Mouse (Mus musculus) embryonic facial prominence, embryonic 11.5 days (tissue): Measurements from ENCODE around the gene Lrrc25. TPM values are rescaled to one million over a fixed set of nuclear protein-coding genes. Genes with fewer than 3 reads are reported as not detected.

Experiments used
- ATAC-seq: fragments of 200-750 bp; cut with Nextera tagmentation; replicated peaks from 2 replicates; pipeline ENCODE4 v1.8.0; 2017; ENCODE audit warnings: low read depth; ENCODE audit not compliant: insufficient number of reproducible peaks, low FRiP score, low TSS enrichment
- DNase-seq: peaks from one replicate; pipeline ENCODE4 v3.0.0-alpha.2; 2015; ENCODE audit warnings: low spot score
- H3K27ac ChIP-seq: fragments of 300-500 bp; sonication (generic); replicated peaks from 2 replicates; pipeline ENCODE4 v1.5.1; 2014; ENCODE audit warnings: mild to moderate bottlenecking, low read depth, low read length, control low read depth
- H3K27me3 ChIP-seq: fragments of 300-500 bp; sonication (generic); 2 replicates; pipeline ENCODE4 v1.6.1; 2014; ENCODE audit warnings: mild to moderate bottlenecking, low read length, moderate library complexity, mixed read lengths; ENCODE audit not compliant: control insufficient read depth, insufficient read depth
- H3K36me3 ChIP-seq: fragments of 300-500 bp; sonication (generic); replicated peaks from 2 replicates; pipeline ENCODE4 v1.6.1; 2014; ENCODE audit warnings: low read depth, mild to moderate bottlenecking, low read length, moderate library complexity, mixed read lengths; ENCODE audit not compliant: control insufficient read depth, insufficient read depth
- H3K4me1 ChIP-seq: fragments of 300-500 bp; sonication (generic); 2 replicates; pipeline ENCODE4 v1.6.1; 2014; ENCODE audit warnings: low read length, mixed read lengths; ENCODE audit not compliant: control insufficient read depth, insufficient read depth
- H3K4me2 ChIP-seq: fragments of 300-500 bp; sonication (generic); 2 replicates; pipeline ENCODE4 v1.6.1; 2014; ENCODE audit warnings: low read depth, mild to moderate bottlenecking, control low read depth, low read length, moderate library complexity
- H3K4me3 ChIP-seq: fragments of 300-500 bp; sonication (generic); 2 replicates; pipeline ENCODE4 v1.5.1; 2014; ENCODE audit warnings: low read depth, low read length, control low read depth
- H3K9ac ChIP-seq: fragments of 300-500 bp; sonication (generic); replicated peaks from 2 replicates; pipeline ENCODE4 v1.6.1; 2014; ENCODE audit warnings: mild to moderate bottlenecking, control low read depth, low read length
- H3K9me3 ChIP-seq: fragments of 300-500 bp; sonication (generic); replicated peaks from 2 replicates; pipeline ENCODE4 v1.6.1; 2016; ENCODE audit warnings: mild to moderate bottlenecking, low read length, inconsistent platforms, mixed read lengths; ENCODE audit not compliant: control insufficient read depth
- WGBS: fragments of 180-500 bp; shearing (Covaris S2); extraction: QIAGEN DNeasy Blood & Tissue Kit; methylation state at CpG from one replicate; pipeline ENCODE4 v1.1.7; 2014; 5-methylcytosine and 5-hydroxymethylcytosine counted together
- polyA plus RNA-seq: library from polyadenylated mRNA; unstranded; fragments of >200 nt; fragmentation: Nextera tagmentation; extraction: Ambion mirVana; gene quantifications from 2 replicates; pipeline ENCODE4 v1.2.1, GENCODE M21; 2014

Lrrc25 gene
- polyA plus RNA-seq, 1 experiment from 2014 or later: 0.98 TPM

DNA sequence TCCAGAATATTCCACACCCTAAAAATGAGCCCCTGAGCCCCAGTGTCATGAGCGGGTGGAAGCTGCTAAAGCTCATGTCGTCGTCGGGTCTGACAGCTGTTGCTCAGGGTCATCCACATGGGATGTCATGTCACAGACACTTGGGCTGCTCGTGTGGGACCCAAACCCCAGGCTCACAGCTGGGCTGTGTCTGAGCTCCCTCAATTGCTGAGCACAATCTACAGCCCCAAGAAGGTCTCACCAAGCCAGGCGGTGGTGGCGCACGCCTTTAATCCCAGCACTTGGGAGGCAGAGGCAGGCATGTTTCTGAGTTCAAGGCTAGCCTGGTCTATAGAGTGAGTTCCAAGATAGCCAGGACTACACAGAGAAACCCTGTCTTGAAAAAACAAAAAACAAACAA, 674 bp upstream of the Lrrc25 start:
- no peak overlapping the region for H3K4me3 ChIP-seq
- 84% methylated on average over 8 of the region's 8 CpGs for WGBS
- H3K27me3 ChIP-seq: no peaks in the 10 kb centered on the region
- DNase-seq (no peak), ATAC-seq (no peak)
- H3K36me3 ChIP-seq: no peaks in the 10 kb centered on the region
- no peak overlapping the region for H3K9ac ChIP-seq
- peaks cover 3% of the 10 kb centered on the region; the same call in 1 of the 2 replicates for H3K4me1 ChIP-seq
- no peaks in the 10 kb centered on the region for H3K9me3 ChIP-seq
- no peak overlapping the region for H3K4me2 ChIP-seq
- H3K27ac ChIP-seq: no peak overlapping the region

DNA sequence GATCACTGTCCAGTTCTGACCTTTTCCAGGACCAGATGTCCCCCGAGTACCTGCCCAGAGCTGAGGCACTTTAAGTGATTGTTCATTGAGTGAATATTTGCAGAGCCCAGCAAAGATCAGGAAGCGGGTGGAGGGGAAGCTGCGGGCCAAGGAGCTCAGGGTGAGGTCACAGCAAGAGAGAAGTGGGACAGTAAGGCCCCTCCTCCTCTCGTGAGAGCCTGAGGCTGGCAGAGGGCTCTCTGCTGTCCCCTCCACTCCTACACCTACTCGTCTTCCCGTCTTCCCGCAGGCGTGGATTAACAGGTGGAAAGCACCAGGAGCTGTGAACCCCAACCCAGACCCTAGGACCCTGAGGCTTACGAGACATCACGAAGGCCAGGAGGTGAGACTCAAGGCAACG, 690 bp downstream of the Lrrc25 start:
- Histone ChIP-seq H3K9ac (no peak overlapping the region), H3K27ac (no peak overlapping the region), H3K27me3 (no peaks in the 10 kb centered on the region), H3K4me3 (no peak overlapping the region), H3K4me1 (no peaks in the 10 kb centered on the region), H3K9me3 (no peaks in the 10 kb centered on the region), H3K36me3 (no peaks in the 10 kb centered on the region), H3K4me2 (no peak overlapping the region)
- WGBS: 49% methylated on average over 11 of the region's 11 CpGs
- DNase-seq: no peak
- no peak for ATAC-seq

DNA sequence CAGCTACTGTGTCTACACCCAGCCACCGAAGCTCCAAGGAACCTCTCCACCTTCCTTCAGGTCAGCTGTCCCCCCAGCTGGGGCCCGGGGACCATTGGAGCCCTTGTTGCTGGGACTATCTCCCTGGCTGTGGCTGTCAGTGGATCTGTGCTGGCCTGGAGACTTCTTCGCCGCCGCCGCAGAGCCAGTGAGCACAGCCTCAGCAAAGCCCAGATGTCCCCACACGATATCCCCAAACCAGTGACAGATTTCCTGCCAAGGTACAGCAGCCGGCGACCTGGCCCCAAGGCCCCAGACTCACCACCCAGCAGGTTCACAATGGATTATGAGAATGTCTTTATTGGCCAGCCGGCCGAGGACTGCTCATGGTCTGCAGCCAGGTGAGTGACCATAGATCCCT, 2.0 kb downstream of the Lrrc25 start:
- Histone ChIP-seq H3K4me3 (no peak overlapping the region), H3K9me3 (no peaks in the 10 kb centered on the region), H3K27ac (no peak overlapping the region), H3K9ac (no peak overlapping the region), H3K4me1 (no peaks in the 10 kb centered on the region), H3K27me3 (no peaks in the 10 kb centered on the region), H3K4me2 (no peak overlapping the region; the same call in 1 of the 2 replicates), H3K36me3 (no peaks in the 10 kb centered on the region)
- ATAC-seq (no peak), DNase-seq (no peak)
- WGBS: 74% methylated on average over 11 of the region's 11 CpGs

DNA sequence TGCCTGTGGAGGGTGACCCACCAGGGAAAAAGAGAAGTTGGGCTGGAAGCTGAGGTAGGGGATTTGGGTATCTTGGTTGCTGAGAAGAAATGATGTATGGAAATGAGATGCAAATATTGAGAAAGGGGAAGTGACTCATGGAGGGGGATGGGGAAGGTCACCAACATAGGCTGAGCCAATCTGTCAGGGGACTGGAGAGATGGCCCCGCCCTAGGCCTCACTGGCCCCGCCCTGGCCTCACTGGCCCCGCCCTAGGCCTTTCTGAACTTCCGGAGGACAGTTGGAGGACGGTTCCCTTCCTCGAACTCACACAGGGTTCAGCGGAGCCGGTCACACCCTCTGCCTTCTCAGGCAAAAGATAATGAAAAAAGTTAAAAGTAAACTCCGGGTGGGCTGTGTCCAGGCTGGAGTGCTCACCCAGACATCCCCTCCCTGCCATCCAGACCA, 3.0 kb downstream of the Lrrc25 start:
- ATAC-seq (no peak; the same call in 1 of the 2 replicates), DNase-seq (no peak)
- Histone ChIP-seq H3K36me3 (no peaks in the 10 kb centered on the region), H3K4me2 (no peak overlapping the region), H3K27ac (no peak overlapping the region), H3K27me3 (no peaks in the 10 kb centered on the region), H3K9me3 (no peaks in the 10 kb centered on the region), H3K4me1 (no peaks in the 10 kb centered on the region), H3K4me3 (no peak overlapping the region), H3K9ac (no peak overlapping the region)
- WGBS: 40% methylated on average over 9 of the region's 9 CpGs

DNA sequence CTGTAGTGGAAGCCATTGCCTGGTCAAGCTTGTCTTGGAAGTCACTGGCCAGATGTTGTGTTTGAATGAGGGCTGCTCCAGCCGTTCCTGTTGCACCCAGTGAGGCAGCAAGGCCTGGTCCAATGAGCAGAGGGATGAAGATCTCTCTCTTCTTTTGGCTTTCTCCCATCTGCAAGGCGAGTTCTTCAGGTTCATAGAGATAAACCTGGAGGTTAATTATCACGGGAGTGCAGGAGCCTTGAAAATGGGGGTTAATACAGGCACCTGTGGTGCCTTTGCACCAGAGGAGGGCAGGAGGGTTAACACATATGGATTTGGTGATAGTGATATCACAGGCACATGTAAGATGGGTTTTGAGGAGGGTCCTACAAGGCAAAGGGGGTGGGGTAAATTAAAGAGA, 6.3 kb downstream of the Lrrc25 start:
- 42% methylated on average over 3 of the region's 3 CpGs for WGBS
- no peak overlapping the region for H3K4me3 ChIP-seq
- no peaks in the 10 kb centered on the region for H3K9me3 ChIP-seq
- DNase-seq (no peak), ATAC-seq (no peak)
- H3K27ac ChIP-seq: no peak overlapping the region
- no peak overlapping the region for H3K4me2 ChIP-seq
- no peaks in the 10 kb centered on the region; the same call in 1 of the 2 replicates for H3K4me1 ChIP-seq
- no peak overlapping the region for H3K9ac ChIP-seq
- no peaks in the 10 kb centered on the region for H3K27me3 ChIP-seq
- no peaks in the 10 kb centered on the region for H3K36me3 ChIP-seq

DNA sequence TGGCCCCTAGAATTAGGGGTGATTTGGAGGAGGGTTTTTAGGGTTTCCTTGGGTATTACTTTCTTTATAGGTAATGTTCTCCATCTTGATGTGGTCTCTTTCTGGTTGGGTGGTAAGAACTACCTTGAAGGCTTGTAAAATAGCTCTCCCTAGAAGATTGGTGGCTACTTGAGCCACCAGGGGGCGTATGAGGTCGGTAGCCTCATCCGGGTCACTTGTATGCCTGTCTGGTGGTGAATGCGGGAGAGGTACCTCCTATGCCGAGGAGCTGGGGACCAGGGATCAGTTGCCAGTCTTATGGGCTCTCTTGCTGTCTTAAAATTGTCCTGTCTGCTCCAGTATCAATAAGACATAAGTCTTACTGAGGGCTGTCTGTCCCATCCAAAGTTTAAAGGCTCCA, 9.1 kb downstream of the Lrrc25 start:
- DNase-seq (peak; percentile 80), ATAC-seq (no peak)
- Histone ChIP-seq H3K4me2 (no peak overlapping the region), H3K4me3 (no peak overlapping the region), H3K9ac (peak overlapping the region; percentile 25), H3K4me1 (no peaks in the 10 kb centered on the region; the same call in 1 of the 2 replicates), H3K27ac (no peak overlapping the region), H3K27me3 (no peaks in the 10 kb centered on the region), H3K9me3 (no peaks in the 10 kb centered on the region), H3K36me3 (no peaks in the 10 kb centered on the region)
- WGBS: 21% methylated on average over 5 of the region's 5 CpGs

DNA sequence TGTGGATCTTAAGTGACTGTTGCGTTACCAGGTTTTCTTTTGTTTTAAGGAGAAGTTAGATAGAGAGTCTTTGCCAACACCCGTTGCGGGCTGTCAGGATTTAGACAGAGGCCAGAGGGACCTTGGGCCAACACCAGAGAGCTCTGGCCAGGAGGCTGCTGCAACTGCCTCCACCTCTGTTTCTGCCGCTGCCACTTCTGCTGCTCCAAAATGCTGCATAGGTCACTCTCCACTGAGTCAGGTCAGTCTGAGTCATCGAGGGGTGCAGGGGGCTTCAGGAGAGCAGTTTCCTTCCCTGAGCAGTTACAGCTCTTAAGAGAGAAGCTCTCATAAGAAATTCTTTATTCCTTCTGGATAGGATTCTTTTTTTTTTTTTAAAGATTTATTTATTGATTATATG, 11.1 kb downstream of the Lrrc25 start:
- ATAC-seq (no peak), DNase-seq (no peak)
- H3K9me3 ChIP-seq: no peaks in the 10 kb centered on the region
- 87% methylated on average over 5 of the region's 5 CpGs for WGBS
- H3K27ac ChIP-seq: no peak overlapping the region
- H3K4me2 ChIP-seq: no peak overlapping the region
- H3K36me3 ChIP-seq: no peaks in the 10 kb centered on the region
- H3K9ac ChIP-seq: no peak overlapping the region
- H3K4me1 ChIP-seq: peaks cover 2% of the 10 kb centered on the region; the same call in 1 of the 2 replicates
- no peak overlapping the region for H3K4me3 ChIP-seq
- H3K27me3 ChIP-seq: no peaks in the 10 kb centered on the region

DNA sequence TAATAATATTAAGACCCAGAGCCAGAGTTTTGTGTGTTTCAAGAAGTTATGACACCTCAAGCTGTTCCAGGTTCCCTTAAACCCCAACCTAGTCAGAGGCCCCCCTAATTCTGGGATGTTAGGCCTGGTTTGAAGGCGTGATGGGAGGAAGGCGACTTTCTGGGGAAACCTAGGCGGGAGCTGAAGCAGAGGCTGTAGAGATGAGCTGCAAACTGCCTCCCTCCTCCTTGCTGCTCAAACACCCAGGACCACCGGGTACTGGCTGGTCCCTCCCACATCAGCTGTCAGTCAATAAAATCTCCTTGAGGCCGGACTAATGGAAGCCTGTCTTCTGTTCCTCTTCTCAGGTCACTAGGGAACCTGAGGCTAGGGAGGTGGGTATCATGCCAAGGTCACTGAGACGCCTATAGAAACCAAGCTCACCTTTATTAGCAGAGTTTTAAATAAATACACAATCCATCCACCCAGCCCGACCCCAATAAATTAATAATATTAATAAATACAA, 13.1 kb downstream of the Lrrc25 start:
- no peak overlapping the region for H3K27ac ChIP-seq

More for the DNA sequence above, 13.1 kb downstream of the Lrrc25 start:
- Histone ChIP-seq H3K4me2 (peak overlapping the region; percentile 68), H3K27me3 (no peaks in the 10 kb centered on the region), H3K36me3 (no peaks in the 10 kb centered on the region), H3K4me1 (peaks cover 2% of the 10 kb centered on the region; the same call in 1 of the 2 replicates), H3K4me3 (peak overlapping the region; percentile 34), H3K9me3 (no peaks in the 10 kb centered on the region), H3K9ac (peak overlapping the region; percentile 50)
- no peak for DNase-seq
- 54% methylated on average over 7 of the region's 7 CpGs for WGBS
- ATAC-seq: no peak
